Mouse (Mus musculus) midbrain, postnatal 0 days (tissue): ENCODE results near the gene Oprd1. TPM values are rescaled to one million over a fixed set of nuclear protein-coding genes. Genes with fewer than 3 reads are reported as not detected.

ENCODE experiments used
- ATAC-seq: fragments of 200-750 bp; cut with Nextera tagmentation; 2 replicates; pipeline ENCODE4 v1.8.0; 2017; ENCODE audit warnings: moderate number of reproducible peaks, mild to moderate bottlenecking, moderate TSS enrichment, moderate library complexity; ENCODE audit not compliant: low FRiP score
- DNase-seq: peaks from one replicate; pipeline ENCODE4 v3.0.0-alpha.2; 2015; ENCODE audit warnings: low spot score
- H3K27ac ChIP-seq: fragments of 300-500 bp; sonication (generic); 2 replicates; pipeline ENCODE4 v1.5.1; 2014; ENCODE audit warnings: low read depth, mild to moderate bottlenecking, low read length, mixed read lengths
- H3K27me3 ChIP-seq: fragments of 300-500 bp; sonication (generic); 2 replicates; pipeline ENCODE4 v1.6.1; 2014; ENCODE audit warnings: low read length, control low read depth, mixed read lengths; ENCODE audit not compliant: insufficient read depth
- H3K36me3 ChIP-seq: fragments of 300-500 bp; sonication (generic); 2 replicates; pipeline ENCODE4 v1.6.1; 2014; ENCODE audit warnings: low read length, control low read depth, mixed read lengths; ENCODE audit not compliant: insufficient read depth
- H3K4me1 ChIP-seq: fragments of 300-500 bp; sonication (generic); 2 replicates; pipeline ENCODE4 v1.6.1; 2014; ENCODE audit warnings: mild to moderate bottlenecking, control low read depth, antibody characterized with exemption, low read length, mixed read lengths; ENCODE audit not compliant: insufficient read depth
- H3K4me2 ChIP-seq: fragments of 300-500 bp; sonication (generic); 2 replicates; pipeline ENCODE4 v1.6.1; 2014; ENCODE audit warnings: low read depth, mild to moderate bottlenecking, low read length, mixed read lengths; ENCODE audit not compliant: poor library complexity, severe bottlenecking
- H3K4me3 ChIP-seq: fragments of 300-500 bp; sonication (generic); 2 replicates; pipeline ENCODE4 v1.5.1; 2014; ENCODE audit warnings: low read depth, mild to moderate bottlenecking, low read length, moderate library complexity
- H3K9ac ChIP-seq: fragments of 300-500 bp; sonication (generic); replicated peaks from 2 replicates; pipeline ENCODE4 v1.6.1; 2014; ENCODE audit warnings: mild to moderate bottlenecking, low read length, moderate library complexity, mixed read lengths; ENCODE audit not compliant: poor library complexity, severe bottlenecking
- H3K9me3 ChIP-seq: fragments of 300-500 bp; sonication (generic); 2 replicates; pipeline ENCODE4 v1.6.1; 2016; ENCODE audit warnings: low read length, control low read depth
- CTCF ChIP-seq: IDR thresholded peaks from 2 replicates; pipeline ENCODE4 v1.5.1; 2016; ENCODE audit warnings: antibody characterized with exemption, mild to moderate bottlenecking
- WGBS: fragments of 180-500 bp; shearing (Covaris S2); extraction: QIAGEN DNeasy Blood & Tissue Kit; methylation state at CpG from one replicate; pipeline ENCODE4 v1.1.7; 2014; 5-methylcytosine and 5-hydroxymethylcytosine counted together
- polyA plus RNA-seq: library from polyadenylated mRNA; unstranded; fragments of >200 nt; fragmentation: Nextera tagmentation; extraction: Ambion mirVana; gene quantifications from 2 replicates; pipeline ENCODE4 v1.2.1, GENCODE M21; 2015
- total RNA-seq: library from RNA; depleted of rRNA; stranded (reverse); fragments of >200 nt; gene quantifications from 2 replicates; pipeline ENCODE4 v1.2.3, GENCODE M21; 2014

Oprd1 gene
- total and polyA plus RNA-seq, 2 experiments from 2014 or later = 0.65 to 2.6 TPM

- DNase-seq = no peak
- 74% methylated on average over 5 of the region's 5 CpGs for WGBS
- Histone ChIP-seq H3K9me3 (no peaks in the 10 kb centered on the region), H3K4me2 (no peak overlapping the region), H3K27ac (no peak overlapping the region), H3K36me3 (no peaks in the 10 kb centered on the region), H3K27me3 (peaks cover 36% of the 10 kb centered on the region), H3K4me3 (no peak overlapping the region), H3K9ac (no peak overlapping the region), H3K4me1 (no peaks in the 10 kb centered on the region)
- no peak for ATAC-seq
- TF ChIP-seq CTCF = peak; percentile 35; the same call in 1 of the 2 replicates
These were observed 1.9 kb upstream of the Oprd1 start for GRCm38 (mm10) chr4:132146201-132146600.

DNA sequence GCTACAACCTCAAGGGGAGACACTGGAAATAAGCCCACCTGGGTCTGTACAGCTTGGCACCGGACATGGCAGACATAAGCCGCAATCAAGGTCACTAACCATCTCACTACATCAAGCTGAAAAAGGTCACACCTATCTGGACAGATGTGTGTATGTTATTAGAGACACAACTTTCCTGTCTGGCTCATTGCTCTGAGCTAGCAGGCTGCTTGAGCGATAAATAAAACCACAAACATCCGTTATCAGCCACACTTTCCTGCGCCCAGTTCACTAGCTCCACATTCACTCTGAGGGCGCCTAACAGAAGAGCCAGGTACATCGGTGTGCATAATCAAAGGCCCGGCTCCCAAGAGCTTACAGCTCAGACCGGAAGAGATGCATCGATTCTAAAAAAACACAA, 806 bp upstream of the Oprd1 start:
- no peak for ATAC-seq

DNA sequence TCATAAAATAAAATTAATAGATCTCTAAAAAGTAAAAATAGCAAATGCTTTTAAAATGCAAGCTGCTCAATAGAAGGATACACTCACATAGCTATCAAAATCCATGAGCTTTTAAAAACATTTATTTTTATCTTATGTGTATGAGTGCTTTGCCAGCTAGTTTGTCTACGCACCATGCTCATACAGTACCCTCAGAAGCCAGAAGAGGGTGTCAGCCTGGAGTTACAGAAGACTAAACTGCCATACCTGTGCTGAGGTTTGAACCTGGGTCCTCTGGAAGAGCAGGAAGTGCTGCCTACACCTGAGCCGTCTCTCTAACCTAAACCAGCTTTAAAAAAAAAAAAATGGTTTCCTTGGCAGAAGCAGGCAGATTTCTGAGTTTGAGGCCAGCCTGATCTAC, 5.6 kb downstream of the Oprd1 start:
- no peak for TF ChIP-seq CTCF
- no peaks in the 10 kb centered on the region for H3K9me3 ChIP-seq
- H3K4me3 ChIP-seq = no peak overlapping the region
- H3K4me1 ChIP-seq = no peaks in the 10 kb centered on the region
- DNase-seq (no peak), ATAC-seq (no peak)
- no peak overlapping the region for H3K9ac ChIP-seq
- H3K27ac ChIP-seq = no peak overlapping the region
- peaks cover 12% of the 10 kb centered on the region for H3K27me3 ChIP-seq
- 86% methylated on average over 2 of the region's 2 CpGs for WGBS
- no peaks in the 10 kb centered on the region for H3K36me3 ChIP-seq
- no peak overlapping the region for H3K4me2 ChIP-seq

More for the DNA sequence above, 806 bp upstream of the Oprd1 start:
- TF ChIP-seq CTCF = no peak
- H3K27me3 ChIP-seq = peaks cover 40% of the 10 kb centered on the region
- no peak overlapping the region for H3K4me3 ChIP-seq
- H3K9me3 ChIP-seq = no peaks in the 10 kb centered on the region
- WGBS = 44% methylated on average over 10 of the region's 10 CpGs
- no peak for DNase-seq
- no peak overlapping the region for H3K27ac ChIP-seq
- H3K4me2 ChIP-seq = peak overlapping the region; percentile 56; the same call in 1 of the 2 replicates
- H3K36me3 ChIP-seq = no peaks in the 10 kb centered on the region
- H3K4me1 ChIP-seq = no peaks in the 10 kb centered on the region
- no peak overlapping the region for H3K9ac ChIP-seq

DNA sequence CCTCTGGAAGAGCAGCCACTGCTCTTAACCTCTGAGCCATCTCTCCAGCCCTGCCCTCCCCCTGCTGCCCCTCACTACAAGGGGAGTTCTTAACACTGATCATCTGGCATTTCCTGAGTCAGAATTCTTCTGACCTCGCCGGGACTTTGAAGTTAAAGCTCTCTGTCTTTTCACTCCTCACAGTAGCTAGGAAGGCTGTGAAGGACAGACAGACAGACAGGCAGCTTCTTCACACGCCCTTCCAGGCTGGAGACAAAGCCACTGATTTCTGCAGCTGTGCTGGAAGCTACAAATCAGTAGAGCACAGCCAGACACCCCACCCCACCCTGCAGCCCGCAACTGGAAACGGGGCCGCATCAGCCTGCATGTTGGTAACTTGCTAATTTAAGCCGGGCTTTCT, 7.3 kb downstream of the Oprd1 start:
- Histone ChIP-seq H3K4me1 (no peaks in the 10 kb centered on the region), H3K9me3 (no peaks in the 10 kb centered on the region), H3K4me3 (no peak overlapping the region), H3K9ac (no peak overlapping the region), H3K4me2 (no peak overlapping the region), H3K27me3 (peaks cover 8% of the 10 kb centered on the region; the same call in 1 of the 2 replicates), H3K36me3 (no peaks in the 10 kb centered on the region), H3K27ac (no peak overlapping the region)
- 82% methylated on average over 7 of the region's 7 CpGs for whole genome bisulfite sequencing
- no peak for DNase-seq
- no peak for ATAC-seq
- no peak for TF ChIP-seq CTCF

DNA sequence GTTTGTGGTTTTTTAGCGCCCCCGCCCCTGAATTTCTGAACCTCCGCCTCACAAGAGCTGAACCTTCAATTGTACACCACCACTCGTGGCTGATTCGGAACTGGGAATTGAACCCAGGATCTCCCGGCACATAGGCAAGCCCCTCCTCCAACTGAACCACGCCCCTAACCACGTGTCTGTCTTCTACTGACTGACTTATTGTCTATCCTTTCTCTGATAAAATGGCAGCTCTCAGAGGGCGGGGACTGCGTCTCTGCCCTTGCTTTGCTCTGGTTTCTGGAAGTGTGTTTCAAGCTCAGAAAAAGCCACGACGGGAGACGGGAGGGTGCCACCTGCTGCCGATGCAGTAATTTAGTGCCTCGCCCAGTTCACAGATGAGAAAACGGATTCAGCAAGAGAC, 10.4 kb downstream of the Oprd1 start:
- H3K4me2 ChIP-seq = no peak overlapping the region
- no peak overlapping the region for H3K27ac ChIP-seq
- no peaks in the 10 kb centered on the region for H3K4me1 ChIP-seq
- H3K9me3 ChIP-seq = no peaks in the 10 kb centered on the region
- no peaks in the 10 kb centered on the region for H3K27me3 ChIP-seq
- WGBS = 75% methylated on average over 16 of the region's 16 CpGs
- DNase-seq (no peak), ATAC-seq (no peak)
- H3K36me3 ChIP-seq = no peaks in the 10 kb centered on the region
- H3K9ac ChIP-seq = no peak overlapping the region
- H3K4me3 ChIP-seq = no peak overlapping the region
- TF ChIP-seq CTCF = no peak

DNA sequence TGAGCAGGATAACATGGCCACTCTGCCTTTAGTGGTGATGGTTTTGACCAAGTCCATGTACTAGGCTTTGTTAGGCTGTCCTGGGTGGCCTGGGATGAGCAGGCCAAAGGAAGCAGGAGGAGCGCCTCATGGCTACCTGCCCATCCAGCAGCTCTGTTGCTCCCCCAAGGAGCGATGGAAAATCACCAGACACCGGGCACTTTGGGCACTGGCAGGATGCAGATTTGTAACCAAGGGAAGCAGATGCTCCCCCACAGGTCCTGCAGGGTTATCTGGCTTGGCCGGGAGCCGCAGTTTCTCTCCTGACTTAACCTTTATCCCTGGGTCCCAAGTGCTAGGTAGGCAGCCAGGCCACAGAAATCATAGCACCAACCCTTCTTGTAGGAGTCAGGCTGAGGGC, 10.9 kb downstream of the Oprd1 start:
- Histone ChIP-seq H3K4me3 (no peak overlapping the region), H3K4me2 (no peak overlapping the region), H3K9ac (no peak overlapping the region), H3K27ac (no peak overlapping the region), H3K4me1 (no peaks in the 10 kb centered on the region), H3K36me3 (no peaks in the 10 kb centered on the region), H3K27me3 (no peaks in the 10 kb centered on the region), H3K9me3 (no peaks in the 10 kb centered on the region)
- WGBS = 86% methylated on average over 5 of the region's 5 CpGs
- no peak for DNase-seq
- ATAC-seq = no peak
- TF ChIP-seq CTCF = no peak
